Mouse (Mus musculus): ENCODE data around the gene Zdhhc13. TPM values are rescaled to one million over a fixed set of nuclear protein-coding genes. Genes with fewer than 3 reads are reported as not detected.

The Zdhhc13 gene
- total and polyA plus RNA-seq, 2 experiments from 2014 or later = 28.3 to 58.9 TPM

DNA sequence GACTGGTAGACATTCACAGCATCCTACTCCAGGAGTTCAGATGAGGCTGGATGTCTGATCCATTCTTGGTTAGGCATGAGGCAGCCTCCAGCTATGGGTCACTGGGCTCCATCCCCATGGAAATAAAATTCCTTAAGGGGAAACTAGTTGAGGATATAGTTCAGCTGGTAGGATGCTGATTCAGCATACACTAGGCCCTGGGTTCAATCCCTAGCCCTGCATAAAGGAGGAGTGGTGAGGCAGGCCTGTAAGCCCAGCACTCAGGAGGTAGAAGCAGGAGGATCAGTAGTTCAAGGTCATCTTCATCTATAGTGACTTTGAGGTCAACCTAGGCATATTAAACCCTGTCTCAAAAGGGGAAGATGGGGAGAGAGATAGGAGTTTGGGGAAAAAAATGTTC lies 75.4 kb downstream of the Zdhhc13 start:
- H3K4me2 ChIP-seq (ENCODE audit: low read depth) = no peak overlapping the region
- H3K9ac ChIP-seq = no peak overlapping the region
- no peak overlapping the region for H3K27ac ChIP-seq (ENCODE audit: low read depth, low read length)
- H3K9me3 ChIP-seq (ENCODE audit: low read length) = no peaks in the 10 kb centered on the region
- no peaks in the 10 kb centered on the region for H3K27me3 ChIP-seq (ENCODE audit: insufficient read depth, low read length)
- no peak for ATAC-seq
- H3K36me3 ChIP-seq (ENCODE audit: insufficient read depth) = no peaks in the 10 kb centered on the region
- TF ChIP-seq CTCF (IDR thresholded peaks at IDR 0.05; ENCODE audit: low read depth) = no peak
- H3K4me1 ChIP-seq (ENCODE audit: insufficient read depth) = no peaks in the 10 kb centered on the region
- no peak overlapping the region for H3K4me3 ChIP-seq (ENCODE audit: low read depth, low read length)
- no peak for DNase-seq

DNA sequence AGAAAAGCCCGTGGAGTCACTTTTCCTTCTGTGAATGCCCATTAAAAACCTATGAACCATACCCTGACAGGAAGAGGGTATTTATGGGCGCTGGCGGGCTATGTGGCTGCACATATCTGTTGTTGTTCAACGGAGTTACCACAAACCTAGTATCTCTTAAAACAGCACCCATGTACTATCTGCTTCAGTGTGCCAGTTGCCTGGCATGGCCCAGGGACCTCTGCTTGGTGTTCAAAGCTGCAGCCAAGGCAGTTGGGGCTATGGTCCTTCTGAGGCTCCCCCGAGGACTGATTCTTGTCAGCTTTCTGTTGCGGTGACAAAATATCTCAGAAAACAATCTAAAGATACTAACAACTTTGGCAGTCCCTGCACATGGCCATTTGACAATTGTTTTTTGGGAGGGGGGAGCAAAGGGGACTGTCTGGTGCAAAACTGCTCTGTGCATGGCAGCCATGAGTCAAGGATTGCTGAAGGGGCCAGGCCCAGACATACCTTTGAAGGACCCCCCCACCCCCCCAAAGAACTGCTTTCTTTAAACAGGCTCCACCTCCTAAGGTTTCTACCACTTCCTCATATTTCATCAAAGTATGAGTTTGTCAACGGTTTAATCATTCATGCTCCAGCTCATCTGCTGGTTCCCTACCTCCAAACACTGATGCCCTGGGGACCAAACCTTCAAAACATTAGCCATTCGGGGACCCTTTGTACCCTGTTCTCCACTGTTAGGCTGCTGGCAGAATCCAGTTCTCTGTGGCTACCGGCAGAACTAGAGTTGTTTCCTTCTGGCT lies 76.1 kb downstream of the Zdhhc13 start:
- no peak overlapping the region for H3K27ac ChIP-seq (ENCODE audit: low read depth, low read length)
- no peak for TF ChIP-seq CTCF (IDR thresholded peaks at IDR 0.05; ENCODE audit: low read depth)
- DNase-seq (no peak), ATAC-seq (no peak)
- H3K4me1 ChIP-seq (ENCODE audit: insufficient read depth) = no peaks in the 10 kb centered on the region
- no peaks in the 10 kb centered on the region for H3K27me3 ChIP-seq (ENCODE audit: insufficient read depth, low read length)
- no peak overlapping the region for H3K9ac ChIP-seq
- no peak overlapping the region for H3K4me2 ChIP-seq (ENCODE audit: low read depth)
- no peaks in the 10 kb centered on the region for H3K36me3 ChIP-seq (ENCODE audit: insufficient read depth)
- no peaks in the 10 kb centered on the region for H3K9me3 ChIP-seq (ENCODE audit: low read length)
- no peak overlapping the region for H3K4me3 ChIP-seq (ENCODE audit: low read depth, low read length)
- WGBS = 91% methylated on average over 9 of the region's 9 CpGs

DNA sequence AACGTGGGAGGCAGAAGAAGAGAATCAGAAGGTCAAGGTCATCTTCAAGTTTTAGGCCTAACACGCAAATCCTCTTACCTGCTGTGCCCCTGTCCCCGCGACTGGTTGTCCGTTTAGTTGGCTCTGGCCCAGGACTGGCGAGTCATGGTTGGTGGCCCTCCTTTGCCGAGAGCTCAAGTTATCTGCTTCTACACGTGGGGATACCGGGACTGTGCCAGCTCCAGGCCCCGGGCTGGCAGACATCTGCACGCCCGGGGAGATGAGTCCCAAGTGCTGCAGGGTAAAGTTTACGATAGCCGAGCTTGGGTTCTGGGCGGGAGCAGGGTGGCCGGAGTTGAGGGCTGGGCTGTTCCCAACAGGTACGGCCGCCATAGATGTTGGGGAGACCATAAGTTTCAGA lies 78.8 kb downstream of the Zdhhc13 start:
- H3K9ac ChIP-seq = no peak overlapping the region
- no peaks in the 10 kb centered on the region for H3K9me3 ChIP-seq (ENCODE audit: low read length)
- H3K27me3 ChIP-seq (ENCODE audit: insufficient read depth, low read length) = no peaks in the 10 kb centered on the region
- H3K4me3 ChIP-seq (ENCODE audit: low read depth, low read length) = no peak overlapping the region
- H3K27ac ChIP-seq (ENCODE audit: low read depth, low read length) = no peak overlapping the region
- WGBS = 89% methylated on average over 18 of the region's 18 CpGs
- no peak overlapping the region for H3K4me2 ChIP-seq (ENCODE audit: low read depth)
- no peaks in the 10 kb centered on the region for H3K4me1 ChIP-seq (ENCODE audit: insufficient read depth)
- H3K36me3 ChIP-seq (ENCODE audit: insufficient read depth) = no peaks in the 10 kb centered on the region
- DNase-seq (no peak), ATAC-seq (no peak)
- no peak for TF ChIP-seq CTCF (IDR thresholded peaks at IDR 0.05; ENCODE audit: low read depth)

DNA sequence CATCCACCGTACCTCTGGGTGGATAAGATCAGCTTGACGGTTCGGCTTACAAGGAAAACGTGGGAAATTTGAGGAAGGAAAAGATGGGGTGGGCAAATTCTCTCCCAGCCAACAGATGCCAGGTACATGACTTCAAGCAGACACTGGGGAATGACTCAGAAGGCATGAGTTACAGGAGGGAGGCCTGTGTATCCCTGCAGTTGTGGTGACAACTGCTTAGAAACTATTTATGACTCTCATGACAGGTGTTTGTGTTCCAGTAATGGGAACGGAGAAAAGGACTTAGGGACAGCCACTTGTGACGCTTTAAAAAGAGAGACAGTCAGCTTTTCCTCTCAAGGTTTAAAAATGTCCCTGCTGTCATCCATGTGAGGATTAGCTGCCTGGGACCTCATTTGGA lies 81.3 kb downstream of the Zdhhc13 start:
- Histone ChIP-seq H3K4me2 (ENCODE audit: low read depth) (no peak overlapping the region), H3K36me3 (ENCODE audit: insufficient read depth) (no peaks in the 10 kb centered on the region), H3K4me3 (ENCODE audit: low read depth, low read length) (no peak overlapping the region), H3K27me3 (ENCODE audit: insufficient read depth, low read length) (no peaks in the 10 kb centered on the region), H3K4me1 (ENCODE audit: insufficient read depth) (no peaks in the 10 kb centered on the region), H3K9me3 (ENCODE audit: low read length) (no peaks in the 10 kb centered on the region), H3K9ac (no peak overlapping the region), H3K27ac (ENCODE audit: low read depth, low read length) (no peak overlapping the region)
- no peak for DNase-seq
- 94% methylated on average over 6 of the region's 6 CpGs for WGBS
- TF ChIP-seq CTCF (IDR thresholded peaks at IDR 0.05; ENCODE audit: low read depth) = no peak
- no peak for ATAC-seq

DNA sequence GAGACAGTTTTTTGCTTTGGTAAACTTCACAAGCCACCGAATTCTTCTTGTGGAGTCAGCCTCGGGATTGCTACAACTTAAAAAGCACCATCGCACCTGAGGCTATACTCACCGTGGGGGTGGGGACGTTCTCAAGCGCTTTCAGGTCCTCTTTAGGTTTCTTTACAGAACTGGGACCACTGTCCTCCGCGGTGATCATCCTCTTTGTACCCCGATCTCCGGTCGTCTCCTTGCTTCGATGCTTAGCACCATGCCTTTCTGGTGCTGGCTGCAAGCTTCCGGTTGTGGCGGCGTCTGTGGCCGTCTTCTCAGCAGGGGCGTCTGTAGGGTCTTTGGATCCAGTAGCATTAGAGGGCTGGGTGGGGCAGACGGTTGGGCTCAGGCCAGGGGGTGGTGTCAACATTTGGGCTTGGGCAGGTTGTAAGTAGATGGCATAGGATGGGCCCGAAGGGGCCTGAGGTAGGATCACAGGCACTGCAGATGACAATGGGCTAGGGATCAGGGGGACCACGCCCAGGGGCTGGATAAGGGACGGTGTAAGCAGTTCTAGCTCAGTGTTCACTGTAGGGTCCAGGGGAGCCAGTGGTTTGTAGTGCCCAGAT lies 81.9 kb downstream of the Zdhhc13 start:
- Histone ChIP-seq H3K27me3 (ENCODE audit: insufficient read depth, low read length) (no peaks in the 10 kb centered on the region), H3K4me2 (ENCODE audit: low read depth) (no peak overlapping the region), H3K9ac (no peak overlapping the region), H3K4me1 (ENCODE audit: insufficient read depth) (no peaks in the 10 kb centered on the region), H3K4me3 (ENCODE audit: low read depth, low read length) (no peak overlapping the region), H3K27ac (ENCODE audit: low read depth, low read length) (no peak overlapping the region), H3K36me3 (ENCODE audit: insufficient read depth) (no peaks in the 10 kb centered on the region), H3K9me3 (ENCODE audit: low read length) (no peaks in the 10 kb centered on the region)
- TF ChIP-seq CTCF (IDR thresholded peaks at IDR 0.05; ENCODE audit: low read depth) = no peak
- no peak for ATAC-seq
- 92% methylated on average over 21 of the region's 21 CpGs for WGBS
- no peak for DNase-seq

DNA sequence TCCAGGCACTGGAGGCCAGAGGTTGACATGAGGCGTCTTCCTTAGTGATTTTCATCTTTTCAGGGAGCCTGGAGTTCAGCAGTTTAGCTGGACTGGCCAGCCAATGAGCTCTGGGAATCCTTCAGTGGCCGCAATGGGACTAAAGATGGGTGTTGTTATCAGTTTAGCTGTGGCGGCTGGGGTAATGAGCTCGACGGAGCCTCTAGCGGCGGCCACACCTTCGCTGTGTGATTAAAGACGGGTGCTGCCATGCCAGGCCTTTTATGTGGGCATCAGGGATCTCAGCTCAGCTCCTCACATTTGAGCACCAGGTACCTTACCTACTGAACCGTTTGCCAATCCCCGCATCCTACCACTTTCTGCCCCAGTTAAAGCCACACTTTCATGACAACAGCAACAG lies 82.5 kb downstream of the Zdhhc13 start:
- H3K36me3 ChIP-seq (ENCODE audit: insufficient read depth) = no peaks in the 10 kb centered on the region
- DNase-seq = no peak
- no peak for TF ChIP-seq CTCF (IDR thresholded peaks at IDR 0.05; ENCODE audit: low read depth)

DNA sequence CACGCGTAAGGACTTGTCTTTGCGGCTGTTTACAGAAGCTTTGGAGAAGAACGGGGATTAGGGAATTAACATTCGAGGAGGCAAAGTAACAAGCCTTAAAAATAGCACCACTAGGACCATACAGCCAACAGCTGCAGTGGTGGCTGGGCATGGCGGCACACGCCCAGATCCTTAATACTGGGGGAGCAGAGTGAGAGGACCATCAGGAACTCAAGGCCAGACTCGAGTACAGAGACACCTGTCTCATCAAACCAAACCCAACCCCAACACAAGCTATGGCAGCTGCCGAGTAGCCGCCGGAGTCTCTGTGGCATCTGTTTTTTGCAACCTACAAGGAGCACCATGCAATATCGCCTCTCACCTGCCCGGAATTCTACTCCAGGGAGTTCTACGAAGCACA lies 86.3 kb downstream of the Zdhhc13 start:
- H3K27ac ChIP-seq (ENCODE audit: low read depth, low read length) = no peak overlapping the region
- H3K4me2 ChIP-seq (ENCODE audit: low read depth) = no peak overlapping the region
- no peaks in the 10 kb centered on the region for H3K36me3 ChIP-seq (ENCODE audit: insufficient read depth)
- no peak for TF ChIP-seq CTCF (IDR thresholded peaks at IDR 0.05; ENCODE audit: low read depth)
- no peaks in the 10 kb centered on the region for H3K27me3 ChIP-seq (ENCODE audit: insufficient read depth, low read length)
- WGBS = 78% methylated on average over 14 of the region's 14 CpGs
- DNase-seq = no peak
- H3K4me1 ChIP-seq (ENCODE audit: insufficient read depth) = no peaks in the 10 kb centered on the region
- no peak overlapping the region for H3K9ac ChIP-seq
- H3K4me3 ChIP-seq (ENCODE audit: low read depth, low read length) = no peak overlapping the region
- H3K9me3 ChIP-seq (ENCODE audit: low read length) = no peaks in the 10 kb centered on the region
- ATAC-seq = no peak

More for the DNA sequence above, 82.5 kb downstream of the Zdhhc13 start:
- no peaks in the 10 kb centered on the region for H3K9me3 ChIP-seq (ENCODE audit: low read length)
- H3K27me3 ChIP-seq (ENCODE audit: insufficient read depth, low read length) = no peaks in the 10 kb centered on the region
- H3K4me2 ChIP-seq (ENCODE audit: low read depth) = no peak overlapping the region
- no peak overlapping the region for H3K9ac ChIP-seq
- WGBS = 89% methylated on average over 11 of the region's 11 CpGs
- no peaks in the 10 kb centered on the region for H3K4me1 ChIP-seq (ENCODE audit: insufficient read depth)
- no peak overlapping the region for H3K27ac ChIP-seq (ENCODE audit: low read depth, low read length)
- ATAC-seq = no peak
- H3K4me3 ChIP-seq (ENCODE audit: low read depth, low read length) = no peak overlapping the region

Data from forebrain, postnatal 0 days (tissue).